Mouse (Mus musculus) C2C12 (cell line): Measurements from ENCODE around the gene Rsrc1. TPM values are rescaled to one million over a fixed set of nuclear protein-coding genes. Genes with fewer than 3 reads are reported as not detected.

Source experiments
- H3K27me3 ChIP-seq: one replicate; pipeline ENCODE4 v1.6.1; 2011; ENCODE audit not compliant: control insufficient read depth, insufficient read depth, insufficient read length
- H3K36me3 ChIP-seq: one replicate; pipeline ENCODE4 v1.6.1; 2011; ENCODE audit not compliant: control insufficient read depth, insufficient read depth
- H3K4me3 ChIP-seq: one replicate; pipeline ENCODE4 v1.5.1; 2011; ENCODE audit warnings: mild to moderate bottlenecking, control low read depth; ENCODE audit not compliant: poor library complexity, insufficient read depth, severe bottlenecking
- H3K79me2 ChIP-seq: one replicate; pipeline ENCODE4 v1.6.1; 2011; ENCODE audit not compliant: control insufficient read depth, insufficient read depth
- H3K79me3 ChIP-seq: one replicate; pipeline ENCODE4 v1.6.1; 2011; ENCODE audit warnings: low read depth, control low read depth
- H3ac ChIP-seq: one replicate; pipeline ENCODE3; 2011; ENCODE audit warnings: low read depth; ENCODE audit not compliant: control insufficient read depth, insufficient read length
- CEBPB ChIP-seq: IDR thresholded peaks from one replicate; pipeline ENCODE4 v1.6.1; 2011; ENCODE audit warnings: low read depth, mild to moderate bottlenecking, control low read depth, moderate library complexity
- CTCF ChIP-seq: IDR thresholded peaks from one replicate; pipeline ENCODE4 v1.5.1; 2011; ENCODE audit not compliant: control insufficient read depth, insufficient read depth, insufficient read length
- FOSL1 ChIP-seq: IDR thresholded peaks from one replicate; pipeline ENCODE4 v1.8.0; 2011; ENCODE audit warnings: mild to moderate bottlenecking, low read length; ENCODE audit not compliant: poor library complexity, insufficient read depth, severe bottlenecking
- MAX ChIP-seq: IDR thresholded peaks from one replicate; pipeline ENCODE4 v1.6.1; 2011; ENCODE audit warnings: mild to moderate bottlenecking, control low read depth
- MYOD1 ChIP-seq: IDR thresholded peaks from one replicate; pipeline ENCODE4 v1.6.1; 2011; ENCODE audit warnings: low read depth; ENCODE audit not compliant: control insufficient read depth, insufficient read length
- MYOG ChIP-seq: IDR thresholded peaks from one replicate; pipeline ENCODE4 v1.6.1; 2011; ENCODE audit not compliant: control insufficient read depth, insufficient read length; ENCODE audit errors: extremely low read depth
- USF1 ChIP-seq: IDR thresholded peaks from one replicate; pipeline ENCODE4 v1.6.1; 2011; ENCODE audit warnings: low read depth, mild to moderate bottlenecking, control low read depth, moderate library complexity
- polyA plus RNA-seq: library from polyadenylated mRNA; unstranded; fragments of >200 nt; fragmentation: generic; extraction: Trizol; gene quantifications from one replicate; pipeline ENCODE4 v1.2.1, GENCODE M21; 2012; ENCODE audit warnings: missing spikeins

Gene Rsrc1
- polyA plus RNA-seq, 1 experiment = 15.9 TPM

DNA sequence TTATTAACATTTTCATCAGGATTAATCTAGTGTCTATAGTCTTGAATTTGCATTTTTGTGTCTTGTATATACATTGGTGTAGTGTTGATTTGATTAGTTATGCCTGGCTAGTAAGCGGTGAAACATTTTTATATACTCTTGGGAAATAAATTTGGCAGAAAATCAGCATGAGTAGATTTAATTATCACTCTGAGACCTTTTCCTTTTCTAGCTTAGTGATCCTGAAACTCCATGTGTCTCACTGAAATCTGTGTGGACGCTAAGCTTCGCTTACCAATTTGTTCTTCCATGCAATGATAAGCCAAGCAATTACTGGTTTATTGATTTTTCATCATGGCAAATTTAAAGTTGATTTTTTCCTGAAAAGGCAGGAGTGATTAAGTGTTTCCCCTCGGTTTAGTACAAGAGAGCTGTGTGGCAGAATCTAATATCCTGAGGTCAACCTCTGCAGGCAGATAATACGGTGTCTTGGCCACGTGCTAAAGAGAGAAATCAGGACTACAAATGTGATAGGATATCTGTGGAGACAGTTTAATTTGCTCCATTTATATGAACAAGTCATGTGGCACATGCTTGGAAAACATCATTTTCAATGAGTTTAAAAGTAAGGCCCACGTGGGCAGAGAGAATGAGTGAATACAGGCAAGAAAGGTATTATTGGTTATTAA is 328.6 kb downstream of the Rsrc1 start:
- H3K79me3 ChIP-seq = no peaks in the 10 kb centered on the region
- no peak for TF ChIP-seq MYOD1
- TF ChIP-seq CEBPB = no peak
- no peak for TF ChIP-seq MAX
- no peak for TF ChIP-seq USF1
- no peak for TF ChIP-seq MYOG
- no peak for TF ChIP-seq FOSL1
- no peak for TF ChIP-seq CTCF
- H3K4me3 ChIP-seq = no peak overlapping the region
- no peak overlapping the region for H3ac ChIP-seq
- no peaks in the 10 kb centered on the region for H3K79me2 ChIP-seq
- H3K36me3 ChIP-seq = no peaks in the 10 kb centered on the region
- no peaks in the 10 kb centered on the region for H3K27me3 ChIP-seq

DNA sequence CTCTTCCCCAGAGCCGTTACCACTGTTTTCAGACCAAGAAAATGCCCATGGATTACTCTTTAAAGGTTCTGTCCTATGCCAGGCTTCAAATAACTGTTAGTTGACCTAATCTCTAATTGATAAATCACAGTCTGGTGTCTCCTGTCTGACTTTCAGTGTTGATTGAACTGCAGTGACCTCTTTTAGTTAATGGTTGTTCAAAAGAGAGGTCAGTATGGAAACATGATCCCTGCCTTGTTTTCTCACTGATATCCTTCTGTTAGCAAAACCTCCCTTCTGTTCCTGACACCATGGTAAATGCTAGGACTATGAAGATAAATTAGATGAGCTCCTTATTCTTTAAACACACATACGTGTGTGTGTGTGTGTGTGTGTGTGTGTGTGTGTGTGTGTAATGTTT is 330.2 kb downstream of the Rsrc1 start:
- H3K27me3 ChIP-seq = no peaks in the 10 kb centered on the region
- no peak overlapping the region for H3K4me3 ChIP-seq
- no peak for TF ChIP-seq USF1
- no peak for TF ChIP-seq CTCF
- TF ChIP-seq MAX = no peak
- TF ChIP-seq FOSL1 = no peak
- TF ChIP-seq MYOG = no peak
- TF ChIP-seq CEBPB = no peak
- TF ChIP-seq MYOD1 = no peak
- no peaks in the 10 kb centered on the region for H3K36me3 ChIP-seq
- H3ac ChIP-seq = no peak overlapping the region
- no peaks in the 10 kb centered on the region for H3K79me3 ChIP-seq
- no peaks in the 10 kb centered on the region for H3K79me2 ChIP-seq

DNA sequence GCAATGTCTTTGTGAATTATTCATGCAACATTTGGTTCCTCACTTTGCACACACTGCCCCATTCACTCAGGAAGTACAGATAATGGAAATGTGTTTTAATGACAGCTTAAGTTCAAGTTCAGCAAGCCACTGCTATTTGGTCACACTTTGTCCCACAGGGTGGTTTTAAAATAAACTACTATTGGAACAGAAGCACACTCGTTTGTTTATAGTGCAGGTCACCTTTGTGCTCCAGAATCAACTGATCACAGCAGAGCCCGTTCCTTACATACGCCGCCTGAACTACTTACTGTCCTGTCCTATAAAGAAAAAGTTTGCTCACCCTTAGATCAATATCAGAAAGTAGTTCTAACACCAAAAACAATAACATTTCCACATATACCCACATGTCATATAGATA is 341.2 kb downstream of the Rsrc1 start:
- H3K79me2 ChIP-seq = no peaks in the 10 kb centered on the region
- no peak overlapping the region for H3K4me3 ChIP-seq
- H3K36me3 ChIP-seq = no peaks in the 10 kb centered on the region
- H3K27me3 ChIP-seq = no peaks in the 10 kb centered on the region
- no peak overlapping the region for H3ac ChIP-seq
- TF ChIP-seq FOSL1 (no peak), CEBPB (no peak), USF1 (no peak), MYOG (no peak), MAX (no peak), CTCF (no peak), MYOD1 (no peak)
- no peaks in the 10 kb centered on the region for H3K79me3 ChIP-seq

DNA sequence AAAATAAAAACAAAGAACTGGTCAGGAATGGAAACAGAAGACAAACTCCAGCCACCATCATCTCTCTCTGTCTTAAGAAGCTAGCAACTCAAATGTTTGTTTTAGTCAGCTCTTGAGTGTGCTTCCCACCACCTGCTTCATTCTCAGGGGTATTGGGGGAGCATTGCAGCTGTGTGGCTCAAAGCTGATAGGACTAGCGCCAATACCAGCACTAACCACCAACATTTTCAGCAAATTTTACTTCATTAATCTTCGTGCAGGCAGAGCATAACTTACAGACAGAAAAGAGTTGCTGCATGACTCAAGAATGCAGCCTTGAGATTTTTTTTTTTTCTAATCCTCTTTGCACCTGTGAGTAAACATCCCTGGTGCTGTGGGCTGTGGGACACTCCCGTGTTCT is 358.4 kb downstream of the Rsrc1 start:
- TF ChIP-seq CEBPB (no peak), CTCF (no peak), MAX (no peak), FOSL1 (no peak), MYOD1 (no peak), MYOG (no peak), USF1 (no peak)
- Histone ChIP-seq H3K36me3 (no peaks in the 10 kb centered on the region), H3ac (no peak overlapping the region), H3K79me2 (no peaks in the 10 kb centered on the region), H3K4me3 (no peak overlapping the region), H3K27me3 (no peaks in the 10 kb centered on the region), H3K79me3 (no peaks in the 10 kb centered on the region)

DNA sequence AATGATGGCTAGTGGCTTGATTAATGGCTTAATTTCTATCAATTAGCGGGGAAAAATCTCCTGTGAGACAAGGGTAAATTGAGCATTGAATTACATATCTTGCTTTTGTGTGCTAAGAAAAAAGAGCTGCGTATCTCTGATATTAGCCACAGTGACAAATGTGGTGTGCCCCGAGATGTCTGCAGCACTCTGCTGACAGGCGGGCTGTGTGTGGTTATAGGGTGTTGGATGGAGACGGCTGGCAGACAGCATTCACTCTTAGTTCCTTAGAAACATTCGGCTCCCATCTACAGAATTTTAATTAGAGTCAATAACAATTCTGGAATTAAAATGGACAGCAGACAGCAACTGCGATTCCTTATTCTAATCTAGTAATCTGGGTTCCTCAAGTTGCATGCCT is 359.7 kb downstream of the Rsrc1 start:
- TF ChIP-seq CEBPB = no peak
- Histone ChIP-seq H3K79me3 (no peaks in the 10 kb centered on the region), H3K27me3 (no peaks in the 10 kb centered on the region), H3K4me3 (no peak overlapping the region), H3ac (no peak overlapping the region), H3K36me3 (no peaks in the 10 kb centered on the region), H3K79me2 (no peaks in the 10 kb centered on the region)

DNA sequence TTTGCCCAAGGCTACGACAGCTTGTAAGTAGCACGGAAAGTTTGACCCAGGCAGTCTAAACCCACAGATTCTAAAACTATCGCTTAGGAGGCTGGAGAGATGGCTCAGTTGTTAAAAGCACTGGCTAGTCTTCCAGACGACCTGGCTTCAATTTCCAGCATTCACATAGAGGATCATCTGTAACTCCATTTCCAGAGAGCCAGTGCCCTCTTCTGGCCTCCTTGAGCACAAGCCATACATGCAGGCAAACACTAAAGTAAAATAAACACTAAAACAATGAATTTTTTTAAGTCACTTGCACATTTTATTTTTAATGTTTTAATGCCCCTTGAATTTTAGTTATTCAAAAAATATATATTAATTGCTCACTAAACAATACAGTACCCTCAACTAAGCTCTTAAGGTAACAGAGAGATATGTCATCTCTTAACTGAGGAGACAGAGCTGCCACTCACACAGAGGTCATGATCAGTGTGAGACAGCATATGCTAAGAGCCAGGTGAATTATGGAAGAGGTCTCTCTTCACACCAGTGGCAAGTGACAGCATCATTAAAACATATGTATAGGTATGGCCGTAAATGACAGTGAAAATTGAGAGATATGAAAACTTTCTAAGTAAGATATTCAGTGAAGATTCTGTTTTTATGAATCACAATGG is 361.9 kb downstream of the Rsrc1 start:
- H3K79me2 ChIP-seq = no peaks in the 10 kb centered on the region
- H3K4me3 ChIP-seq = no peak overlapping the region
- H3K27me3 ChIP-seq = no peaks in the 10 kb centered on the region
- H3ac ChIP-seq = no peak overlapping the region
- no peaks in the 10 kb centered on the region for H3K79me3 ChIP-seq
- no peak for TF ChIP-seq MYOD1
- no peaks in the 10 kb centered on the region for H3K36me3 ChIP-seq
